Mouse (Mus musculus) activated CD4-positive, CD25-positive, alpha-beta regulatory T cell, adult 4 months (primary cell): ENCODE measurements around the gene Trim12a. TPM values are rescaled to one million over a fixed set of nuclear protein-coding genes. Genes with fewer than 3 reads are reported as not detected.
A peak's percentile ranks its signal among the peaks of the same experiment; 100 is the strongest.
"Not testable (repeated sequence)": the region's sequence is repeated elsewhere in the genome, so short reads cannot be mapped to it uniquely, and the experiment has no call there.

Experiments used
- ATAC-seq: one replicate; pipeline ENCODE4 v1.8.0; 2017
- polyA plus RNA-seq, 2 experiments: library from polyadenylated mRNA; unstranded; fragments of 100-300 nt; shearing (Covaris generic); gene quantifications; one replicate each; pipeline ENCODE4 v1.2.1; 2017

The Trim12a gene
- 100 to 1,000 TPM; 132 to 142 TPM for polyA plus RNA-seq

- ATAC-seq = peak; percentile 95
Measured at GRCm38 (mm10) chr7:104315369-104316080, at the start of gene Trim12a. TSS of gene Trim12a (minus strand) at chr7:104315466.

- ATAC-seq = no peak
Measured at GRCm38 (mm10) chr7:104353600-104353967, 38.3 kb upstream of the Trim12a start.

- peak; percentile 100 for ATAC-seq
Measured at GRCm38 (mm10) chr7:104352717-104353599, 37.7 kb upstream of the Trim12a start, which contains the start of gene Trim12c. TSS of gene Trim12c (minus strand) at chr7:104353362.

GRCm38 (mm10) chr7:104348043-104348442 lies 32.8 kb upstream of the Trim12a start:
- ATAC-seq = not testable (repeated sequence)

GRCm38 (mm10) chr7:104340744-104341143 lies 25.5 kb upstream of the Trim12a start:
- ATAC-seq = not testable (repeated sequence)

- not testable (repeated sequence) for ATAC-seq
Measured at GRCm38 (mm10) chr7:104335547-104335946, 20.3 kb upstream of the Trim12a start.

DNA sequence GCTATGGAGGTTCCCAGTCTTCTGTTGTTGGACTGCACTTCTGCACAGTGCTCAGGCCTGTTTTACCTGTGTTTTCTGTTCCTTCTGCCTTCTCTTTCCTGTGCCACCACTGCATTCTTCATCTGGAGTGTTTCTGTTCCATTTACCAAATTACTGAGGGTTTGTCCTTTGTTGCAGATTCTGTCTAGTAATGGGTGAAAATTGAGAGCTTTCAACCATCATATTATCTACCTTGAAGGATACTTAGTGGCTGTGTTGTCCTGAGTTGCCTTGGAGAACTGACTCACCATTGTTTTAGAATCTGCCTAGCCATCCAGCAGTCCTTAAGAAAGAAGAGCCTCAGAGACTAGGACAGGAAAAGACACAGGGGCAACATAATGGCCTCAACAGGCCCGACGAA lies 13.9 kb upstream of the Trim12a start, which contains the start of gene Trim34b:
Trim34b (plus strand) TSS at position 301 of the 400 bp plus-strand sequence.
- ATAC-seq = not testable (repeated sequence)

DNA sequence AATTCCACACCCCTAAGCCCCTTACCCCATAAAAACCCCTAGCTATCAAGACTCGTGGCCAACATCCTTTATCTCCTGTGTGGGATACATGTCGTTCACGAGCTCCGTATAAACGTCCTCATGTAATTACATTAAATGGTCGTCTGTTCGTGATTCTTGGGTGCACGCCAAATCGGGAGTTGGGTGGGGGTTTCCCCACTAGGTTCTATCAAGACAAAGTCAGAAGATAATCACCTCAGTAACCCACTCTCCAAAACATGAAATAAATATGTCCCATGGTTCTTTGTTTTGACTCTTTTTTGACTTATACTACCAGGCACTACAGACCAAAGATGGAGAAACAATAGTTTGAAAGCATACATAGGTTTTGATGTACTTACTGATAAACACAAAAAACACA lies 6.8 kb upstream of the Trim12a start:
- peak; percentile 51 for ATAC-seq

GRCm38 (mm10) chr7:104314796-104315353 lies 391 bp downstream of the Trim12a start:
- ATAC-seq = peak; percentile 62

- peak; percentile 49 for ATAC-seq
Measured at GRCm38 (mm10) chr7:104291638-104292400, 23.4 kb downstream of the Trim12a start.

GRCm38 (mm10) chr7:104290641-104291040 lies 24.6 kb downstream of the Trim12a start:
- ATAC-seq = peak; percentile 26

- peak; percentile 88 for ATAC-seq
Measured at GRCm38 (mm10) chr7:104287576-104288443, 27.5 kb downstream of the Trim12a start, which contains the start of gene Trim5. TSS of gene Trim5 (minus strand) at chr7:104288094.

GRCm38 (mm10) chr7:104279361-104279760 lies 35.9 kb downstream of the Trim12a start:
- not testable (repeated sequence) for ATAC-seq

- not testable (repeated sequence) for ATAC-seq
Measured at GRCm38 (mm10) chr7:104265335-104265734, 49.9 kb downstream of the Trim12a start.

DNA sequence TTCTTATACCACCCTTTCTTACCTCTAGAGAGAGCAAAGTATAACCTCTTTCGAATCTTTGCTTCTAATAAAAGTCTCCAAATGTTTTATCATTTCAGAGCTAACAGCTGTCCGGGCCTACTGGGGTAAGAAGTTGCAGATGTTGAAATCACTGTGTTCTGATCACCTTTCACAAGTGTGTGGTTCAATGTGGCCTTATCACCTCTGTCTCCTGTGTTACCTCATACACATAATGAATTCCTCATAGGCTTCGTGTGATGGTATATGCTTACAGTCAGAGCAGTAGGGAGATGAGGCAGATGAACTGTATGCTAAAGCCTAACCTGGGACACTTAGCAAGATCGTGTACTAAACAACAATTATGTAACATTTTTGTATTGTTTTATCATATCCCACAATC lies 54.9 kb downstream of the Trim12a start:
- not testable (repeated sequence) for ATAC-seq

Other genes with a start within 250 kb of the Trim12a start
- gene Olfr644, start 243.6 kb downstream of the Trim12a start, polyA plus RNA-seq = not detected
- not detected for gene Olfr645, start 230.0 kb downstream of the Trim12a start, polyA plus RNA-seq
- gene Olfr646, start 210.6 kb downstream of the Trim12a start, polyA plus RNA-seq = not detected
- gene Ubqln5, start 185.6 kb downstream of the Trim12a start, polyA plus RNA-seq = not detected
- gene Olfr643, start 178.1 kb downstream of the Trim12a start, polyA plus RNA-seq = not detected
- not detected for gene Ubqln3, start 172.2 kb downstream of the Trim12a start, polyA plus RNA-seq
- not detected for gene Ubqlnl, start 164.9 kb downstream of the Trim12a start, polyA plus RNA-seq
- not detected for gene Olfm5, start 150.6 kb downstream of the Trim12a start, polyA plus RNA-seq
- gene Olfr648, start 132.1 kb downstream of the Trim12a start, polyA plus RNA-seq = under 1 TPM; 0.28 to 0.47 TPM
- gene Olfr649, start 119.5 kb downstream of the Trim12a start, polyA plus RNA-seq = not detected
- gene Trim6, start 96.7 kb downstream of the Trim12a start, polyA plus RNA-seq = 1 to 10 TPM in 1 of 2 experiments, not detected in 1; 1.8 TPM
- 10 to 100 TPM; 48.2 to 67.3 TPM for gene Trim34a, start 71.0 kb downstream of the Trim12a start, polyA plus RNA-seq
- 10 to 100 TPM; 34.0 to 38.2 TPM for gene Trim5, start 27.4 kb downstream of the Trim12a start, polyA plus RNA-seq
- 1 to 10 TPM in 1 of 2 experiments, under 1 TPM in 1; 0.53 to 1.0 TPM for gene Trim34b, start 14.0 kb upstream of the Trim12a start, polyA plus RNA-seq
- 10 to 100 TPM; 16.2 to 20.3 TPM for gene Trim12c, start 37.9 kb upstream of the Trim12a start, polyA plus RNA-seq
- gene Trim30b, start 54.4 kb upstream of the Trim12a start, polyA plus RNA-seq = 1 to 10 TPM; 1.6 to 4.0 TPM
- gene Trim30c, start 85.4 kb upstream of the Trim12a start, polyA plus RNA-seq = 1 to 10 TPM; 1.1 to 1.7 TPM
- gene Trim30a, start 149.7 kb upstream of the Trim12a start, polyA plus RNA-seq = 10 to 100 TPM; 77.9 to 80.9 TPM
- 10 to 100 TPM; 27.0 to 33.5 TPM for gene Trim30d, start 192.4 kb upstream of the Trim12a start, polyA plus RNA-seq
- not detected for gene Olfr651, start 234.7 kb upstream of the Trim12a start, polyA plus RNA-seq
- under 1 TPM in 1 of 2 experiments, not detected in 1; 0.44 TPM for gene Olfr652, start 245.4 kb upstream of the Trim12a start, polyA plus RNA-seq